In the genomic region with DNA sequence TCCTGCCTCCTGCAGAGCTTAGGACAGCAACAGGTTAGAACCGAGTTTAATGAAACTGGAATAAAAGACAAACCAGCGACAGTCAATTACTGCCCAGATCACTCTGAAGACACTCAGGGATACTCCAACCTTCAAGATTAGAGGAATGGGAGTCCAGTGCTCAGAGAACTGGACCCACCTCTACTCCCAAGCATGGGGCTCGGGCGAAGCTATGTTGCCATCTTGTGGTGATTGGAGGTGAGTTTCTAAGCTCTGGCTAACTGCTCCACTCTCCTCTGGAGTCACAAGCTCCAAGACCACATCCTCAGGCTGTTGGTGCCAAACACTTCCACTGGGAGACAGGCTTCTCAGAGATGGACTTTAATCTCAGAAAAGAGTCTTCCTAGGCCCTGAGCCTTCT, we compare ENCODE assay signal across 12 mouse cellular contexts.
DNase-seq lines count a peak whose midpoint lies in the region; TF ChIP-seq lines count a peak whose summit lies in the region.
"Had no signal": no experiment of that assay in that cellular context is flagged by ENCODE, and none has a peak within 500 bp of the region (broad histone marks: within the 10 kb centered on the region; RNA-seq: fewer than 3 reads in every experiment).

No protein-coding gene starts in this region.

- DNase-seq in kidney, postnatal 10 days, result peak; percentile 25
- no peak for DNase-seq in kidney, postnatal 14 days
- peak; percentile 15 for DNase-seq in retina, embryonic 14.5 days (ENCODE audit: low spot score)
- DNase-seq in retina, postnatal 1 day, result no peak
- DNase-seq in brain, embryonic 14.5 days (ENCODE audit: low read depth), result no peak
- DNase-seq in urinary bladder, postnatal 14 days (ENCODE audit: low spot score), result no peak
- no peak for DNase-seq in natural killer cell, adult 2 months (ENCODE audit: low spot score in 2 of 2)
- DNase-seq: adrenal gland, postnatal 25 days; cerebellum, adult 8-10 months; kidney, adult 9 months; right cerebral cortex, postnatal 14 days; thymus, postnatal 4 days had no signal

- no peak for TF ChIP-seq POLR2A in brain, embryonic 14.5 days (IDR thresholded peaks at IDR 0.05; ENCODE audit: borderline replicate concordance, extremely low read depth, insufficient read depth, insufficient read length, poor library complexity, severe bottlenecking)

- peak; percentile 38; the same call in 1 of the 2 replicates for TF ChIP-seq CTCF in brain, embryonic 14.5 days (IDR thresholded peaks at IDR 0.05; ENCODE audit: borderline replicate concordance, extremely low read depth, insufficient read depth, insufficient read length)

Comparison
In these comparisons a context has a peak if more than half of its experiments do, and no peak if none do; other contexts are left out.
1. DNase-seq: peak in kidney, postnatal 10 days (single experiment) and retina, embryonic 14.5 days (single experiment); none in kidney, postnatal 14 days (single experiment), retina, postnatal 1 day (single experiment), brain, embryonic 14.5 days (single experiment), urinary bladder, postnatal 14 days (single experiment) and natural killer cell, adult 2 months (0 of 2).